Mouse (Mus musculus) G1E-ER4 (cell line): ENCODE results near the gene Rangap1. TPM values are rescaled to one million over a fixed set of nuclear protein-coding genes. Genes with fewer than 3 reads are reported as not detected.

Experiments
- GATA1 ChIP-seq: IDR thresholded peaks from one replicate; pipeline ENCODE4 v1.8.0; 2012; ENCODE audit warnings: low read length, inconsistent platforms
- polyA plus RNA-seq: library from polyadenylated mRNA; stranded (reverse); fragments of >175 nt; gene quantifications from 2 replicates; pipeline ENCODE4 v1.2.3, GENCODE M21; 2012

Rangap1 gene
- polyA plus RNA-seq, 1 experiment: 309 TPM

GRCm38 (mm10) chr15:81718336-81719138 is 26.8 kb downstream of the Rangap1 start:
- no peak for TF ChIP-seq GATA1

GRCm38 (mm10) chr15:81713742-81714141 is 31.6 kb downstream of the Rangap1 start:
- TF ChIP-seq GATA1: no peak

- TF ChIP-seq GATA1: no peak
Measured at GRCm38 (mm10) chr15:81710801-81711200, 34.5 kb downstream of the Rangap1 start.

- TF ChIP-seq GATA1: no peak
Measured at GRCm38 (mm10) chr15:81709686-81710085, 35.6 kb downstream of the Rangap1 start.

- TF ChIP-seq GATA1: no peak
Measured at GRCm38 (mm10) chr15:81708991-81709390, 36.3 kb downstream of the Rangap1 start.

GRCm38 (mm10) chr15:81703094-81703489 is 42.2 kb downstream of the Rangap1 start:
- TF ChIP-seq GATA1: no peak

GRCm38 (mm10) chr15:81702306-81703093 is 42.8 kb downstream of the Rangap1 start:
- no peak for TF ChIP-seq GATA1

GRCm38 (mm10) chr15:81700601-81701000 is 44.7 kb downstream of the Rangap1 start:
- no peak for TF ChIP-seq GATA1

GRCm38 (mm10) chr15:81700161-81700560 is 45.2 kb downstream of the Rangap1 start:
- no peak for TF ChIP-seq GATA1

- no peak for TF ChIP-seq GATA1
Measured at GRCm38 (mm10) chr15:81698532-81698931, 46.8 kb downstream of the Rangap1 start.

- TF ChIP-seq GATA1: no peak
Measured at GRCm38 (mm10) chr15:81697847-81698246, 47.5 kb downstream of the Rangap1 start.

GRCm38 (mm10) chr15:81697175-81697574 is 48.2 kb downstream of the Rangap1 start, which contains the start of gene Chadl:
Gene Chadl (minus strand): TSS chr15:81697287.
- no peak for TF ChIP-seq GATA1

- no peak for TF ChIP-seq GATA1
Measured at GRCm38 (mm10) chr15:81694891-81695290, 50.4 kb downstream of the Rangap1 start.

- no peak for TF ChIP-seq GATA1
Measured at GRCm38 (mm10) chr15:81693967-81694881, 51.1 kb downstream of the Rangap1 start.

GRCm38 (mm10) chr15:81693366-81693966 is 51.9 kb downstream of the Rangap1 start:
- TF ChIP-seq GATA1: no peak
